In genomic region chr8:18311597-18311996, GRCm38 (mm10) we compare ENCODE assay signal across 18 mouse cellular contexts.
DNase-seq lines count a peak whose midpoint lies in the region; ATAC-seq lines count a peak whose summit lies in the region.
"Had no signal": no experiment of that assay in that cellular context is flagged by ENCODE, and none has a peak within 500 bp of the region (broad histone marks: within the 10 kb centered on the region; RNA-seq: fewer than 3 reads in every experiment).

No protein-coding gene starts in this region.

- H3K4me1 ChIP-seq in forebrain, embryonic 14.5 days (ENCODE audit: control insufficient read depth, insufficient read depth, low read length): no peaks in the 10 kb centered on the region
- H3K4me1 ChIP-seq in forebrain, embryonic 15.5 days: no peaks in the 10 kb centered on the region
- no peaks in the 10 kb centered on the region for H3K4me1 ChIP-seq in neural tube, embryonic 11.5 days (ENCODE audit: control insufficient read depth, insufficient read depth, low read length)
- H3K4me1 ChIP-seq in neural tube, embryonic 15.5 days: peaks cover 3% of the 10 kb centered on the region; the same call in 1 of the 2 replicates
- peaks cover 4% of the 10 kb centered on the region; the same call in 1 of the 2 replicates for H3K4me1 ChIP-seq in hindbrain, embryonic 13.5 days (replicated peaks)
- H3K4me1 ChIP-seq in neural tube, embryonic 14.5 days (ENCODE audit: control insufficient read depth, insufficient read depth, low read length): no peaks in the 10 kb centered on the region
- H3K4me1 ChIP-seq: embryonic facial prominence, embryonic 10.5 days; forebrain, embryonic 13.5 days; heart, embryonic 13.5 days; intestine, embryonic 15.5 days had no signal

- DNase-seq in forebrain, embryonic 14.5 days (ENCODE audit: low spot score): peak; percentile 39
- DNase-seq in neural tube, embryonic 11.5 days (ENCODE audit: low spot score): no peak
- no peak for DNase-seq in adrenal gland, postnatal 10 days
- DNase-seq: adrenal gland, adult 8-10 months; cerebellum, adult 2 months; cerebellum, postnatal 10 days; gastrocnemius, postnatal 36 days; heart, adult 11 months; heart, postnatal 36 days; kidney, adult 18-20 months had no signal

- 79% methylated on average over 5 of the region's 5 CpGs for WGBS in forebrain, embryonic 14.5 days
- WGBS in forebrain, embryonic 15.5 days: 61% methylated on average over 5 of the region's 5 CpGs
- WGBS in neural tube, embryonic 11.5 days: 66% methylated on average over 5 of the region's 5 CpGs
- 38% methylated on average over 5 of the region's 5 CpGs for WGBS in neural tube, embryonic 15.5 days
- WGBS in hindbrain, embryonic 13.5 days: 46% methylated on average over 5 of the region's 5 CpGs
- WGBS in neural tube, embryonic 14.5 days: 36% methylated on average over 5 of the region's 5 CpGs

- H3K27ac ChIP-seq in forebrain, embryonic 14.5 days (ENCODE audit: low read depth, low read length): no peak overlapping the region
- H3K27ac ChIP-seq in forebrain, embryonic 15.5 days (replicated peaks): no peak overlapping the region
- no peak overlapping the region for H3K27ac ChIP-seq in neural tube, embryonic 11.5 days (ENCODE audit: low read depth, low read length)
- no peak overlapping the region for H3K27ac ChIP-seq in neural tube, embryonic 15.5 days (replicated peaks)
- no peak overlapping the region for H3K27ac ChIP-seq in hindbrain, embryonic 13.5 days
- H3K27ac ChIP-seq in neural tube, embryonic 14.5 days (ENCODE audit: low read depth, low read length): no peak overlapping the region
- H3K27ac ChIP-seq: embryonic facial prominence, embryonic 10.5 days; forebrain, embryonic 13.5 days; heart, embryonic 13.5 days; intestine, embryonic 15.5 days had no signal

- no peaks in the 10 kb centered on the region for H3K36me3 ChIP-seq in forebrain, embryonic 14.5 days (ENCODE audit: control insufficient read depth, insufficient read depth, low read length)
- H3K36me3 ChIP-seq in forebrain, embryonic 15.5 days: no peaks in the 10 kb centered on the region
- no peaks in the 10 kb centered on the region for H3K36me3 ChIP-seq in neural tube, embryonic 11.5 days (ENCODE audit: control insufficient read depth, insufficient read depth, low read length)
- no peaks in the 10 kb centered on the region for H3K36me3 ChIP-seq in neural tube, embryonic 15.5 days
- H3K36me3 ChIP-seq in hindbrain, embryonic 13.5 days: no peaks in the 10 kb centered on the region
- no peaks in the 10 kb centered on the region for H3K36me3 ChIP-seq in neural tube, embryonic 14.5 days (ENCODE audit: control insufficient read depth, insufficient read depth, low read length)
- H3K36me3 ChIP-seq: embryonic facial prominence, embryonic 10.5 days; heart, embryonic 13.5 days; intestine, embryonic 15.5 days had no signal

- no peak overlapping the region for H3K9ac ChIP-seq in forebrain, embryonic 14.5 days (ENCODE audit: low read length)
- no peak overlapping the region for H3K9ac ChIP-seq in forebrain, embryonic 15.5 days (replicated peaks)
- H3K9ac ChIP-seq in neural tube, embryonic 11.5 days (ENCODE audit: low read length): no peak overlapping the region
- no peak overlapping the region for H3K9ac ChIP-seq in neural tube, embryonic 15.5 days (replicated peaks)
- H3K9ac ChIP-seq in hindbrain, embryonic 13.5 days: no peak overlapping the region
- H3K9ac ChIP-seq in neural tube, embryonic 14.5 days (replicated peaks; ENCODE audit: low read depth, low read length): no peak overlapping the region
- H3K9ac ChIP-seq: forebrain, embryonic 13.5 days; heart, embryonic 13.5 days; intestine, embryonic 15.5 days had no signal

- H3K4me2 ChIP-seq in forebrain, embryonic 14.5 days (ENCODE audit: low read length): no peak overlapping the region
- no peak overlapping the region for H3K4me2 ChIP-seq in forebrain, embryonic 15.5 days (replicated peaks)
- no peak overlapping the region for H3K4me2 ChIP-seq in neural tube, embryonic 11.5 days (ENCODE audit: low read depth)
- H3K4me2 ChIP-seq in neural tube, embryonic 15.5 days: no peak overlapping the region
- H3K4me2 ChIP-seq in hindbrain, embryonic 13.5 days: no peak overlapping the region
- no peak overlapping the region for H3K4me2 ChIP-seq in neural tube, embryonic 14.5 days (ENCODE audit: low read depth, low read length)
- H3K4me2 ChIP-seq: forebrain, embryonic 13.5 days; heart, embryonic 13.5 days; intestine, embryonic 15.5 days had no signal

- H3K9me3 ChIP-seq in forebrain, embryonic 14.5 days (replicated peaks; ENCODE audit: control insufficient read depth, low read length): no peaks in the 10 kb centered on the region
- H3K9me3 ChIP-seq in forebrain, embryonic 15.5 days: no peaks in the 10 kb centered on the region
- no peaks in the 10 kb centered on the region for H3K9me3 ChIP-seq in neural tube, embryonic 11.5 days (ENCODE audit: control insufficient read depth, low read length)
- no peaks in the 10 kb centered on the region for H3K9me3 ChIP-seq in neural tube, embryonic 15.5 days (replicated peaks)
- no peaks in the 10 kb centered on the region for H3K9me3 ChIP-seq in hindbrain, embryonic 13.5 days
- H3K9me3 ChIP-seq in neural tube, embryonic 14.5 days (ENCODE audit: control insufficient read depth, low read length): no peaks in the 10 kb centered on the region
- H3K9me3 ChIP-seq: embryonic facial prominence, embryonic 10.5 days; forebrain, embryonic 13.5 days; heart, embryonic 13.5 days; intestine, embryonic 15.5 days had no signal

- H3K27me3 ChIP-seq in forebrain, embryonic 14.5 days (replicated peaks; ENCODE audit: control insufficient read depth, insufficient read depth, low read length): no peaks in the 10 kb centered on the region
- no peaks in the 10 kb centered on the region for H3K27me3 ChIP-seq in forebrain, embryonic 15.5 days
- no peaks in the 10 kb centered on the region for H3K27me3 ChIP-seq in neural tube, embryonic 11.5 days (ENCODE audit: control insufficient read depth, insufficient read depth, low read length)
- no peaks in the 10 kb centered on the region for H3K27me3 ChIP-seq in neural tube, embryonic 15.5 days (replicated peaks)
- H3K27me3 ChIP-seq in hindbrain, embryonic 13.5 days: no peaks in the 10 kb centered on the region
- H3K27me3 ChIP-seq in neural tube, embryonic 14.5 days (ENCODE audit: control insufficient read depth, insufficient read depth, low read length): no peaks in the 10 kb centered on the region
- H3K27me3 ChIP-seq: forebrain, embryonic 13.5 days; heart, embryonic 13.5 days; intestine, embryonic 15.5 days had no signal

- no peak overlapping the region for H3K4me3 ChIP-seq in forebrain, embryonic 14.5 days (ENCODE audit: low read depth, low read length)
- no peak overlapping the region for H3K4me3 ChIP-seq in forebrain, embryonic 15.5 days
- H3K4me3 ChIP-seq in neural tube, embryonic 11.5 days (ENCODE audit: low read depth, low read length): no peak overlapping the region
- no peak overlapping the region for H3K4me3 ChIP-seq in neural tube, embryonic 15.5 days (replicated peaks)
- no peak overlapping the region for H3K4me3 ChIP-seq in hindbrain, embryonic 13.5 days
- no peak overlapping the region for H3K4me3 ChIP-seq in neural tube, embryonic 14.5 days (ENCODE audit: low read depth, low read length)
- H3K4me3 ChIP-seq: embryonic facial prominence, embryonic 10.5 days; forebrain, embryonic 13.5 days; heart, embryonic 13.5 days; intestine, embryonic 15.5 days had no signal

- ATAC-seq in forebrain, embryonic 14.5 days: peak; percentile 48; the same call in 1 of the 2 replicates
- no peak for ATAC-seq in forebrain, embryonic 15.5 days (replicated peaks)
- ATAC-seq in neural tube, embryonic 11.5 days (ENCODE audit: insufficient read depth, low FRiP score, low TSS enrichment): peak; percentile 63; the same call in 1 of the 2 replicates
- no peak for ATAC-seq in neural tube, embryonic 15.5 days (ENCODE audit: low FRiP score)
- 0 out of 2 replicates have a peak, but pooled peaks have one; percentile 43 for ATAC-seq in hindbrain, embryonic 13.5 days (ENCODE audit: low FRiP score)
- peak; percentile 60 for ATAC-seq in neural tube, embryonic 14.5 days (ENCODE audit: low read depth)
- ATAC-seq: intestine, embryonic 15.5 days had no signal

Comparison
In these comparisons a context has a peak if more than half of its experiments do, and no peak if none do; other contexts are left out.
1. ATAC-seq: peak in forebrain, embryonic 14.5 days (single experiment), neural tube, embryonic 11.5 days (single experiment), hindbrain, embryonic 13.5 days (single experiment) and neural tube, embryonic 14.5 days (single experiment); none in forebrain, embryonic 15.5 days (single experiment) and neural tube, embryonic 15.5 days (single experiment).